Mouse (Mus musculus) sigmoid colon, adult 10 weeks (tissue): ENCODE data around the gene Golga2. TPM values are rescaled to one million over a fixed set of nuclear protein-coding genes. Genes with fewer than 3 reads are reported as not detected.

Experiments
- polyA plus RNA-seq: library from polyadenylated mRNA; stranded (reverse); fragments of 350-450 nt; fragmentation: Illumina TruSeq; extraction: RNeasy Lipid Tissue Mini Kit (QIAGEN cat#74804); gene quantifications from one replicate; pipeline ENCODE4 v1.2.3, GENCODE M21; 2014; ENCODE audit warnings: low read depth, low replicate concordance

Gene Golga2
- polyA plus RNA-seq, result 21.2 TPM

DNA sequence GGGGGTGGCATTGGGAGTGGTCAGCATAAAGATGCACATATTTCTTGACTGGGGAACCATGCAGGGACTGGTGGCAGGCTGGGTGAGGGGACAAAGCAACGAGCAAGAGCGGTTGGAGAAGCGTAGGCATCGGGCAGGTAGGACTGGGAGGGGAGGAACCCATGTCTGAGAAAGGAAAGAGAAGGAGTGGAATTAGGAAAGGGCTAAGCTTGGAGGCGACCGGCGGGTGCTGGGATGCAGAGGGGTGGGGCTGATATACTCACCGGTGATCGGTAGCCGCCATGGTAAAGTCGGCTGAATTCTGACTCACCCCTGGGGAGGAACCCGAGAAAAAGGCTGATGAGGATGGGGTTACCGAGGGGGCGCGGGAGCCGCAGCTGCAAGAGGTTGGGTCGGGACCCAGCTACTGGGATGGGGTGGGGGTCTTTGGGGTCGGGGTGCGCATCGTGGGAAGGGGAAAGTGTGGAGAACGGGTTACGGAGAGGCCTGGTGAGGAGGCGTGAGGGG is at the start of gene Golga2:
Gene Golga2 (plus strand): TSS at position 51 of the 507 bp plus-strand sequence.

DNA sequence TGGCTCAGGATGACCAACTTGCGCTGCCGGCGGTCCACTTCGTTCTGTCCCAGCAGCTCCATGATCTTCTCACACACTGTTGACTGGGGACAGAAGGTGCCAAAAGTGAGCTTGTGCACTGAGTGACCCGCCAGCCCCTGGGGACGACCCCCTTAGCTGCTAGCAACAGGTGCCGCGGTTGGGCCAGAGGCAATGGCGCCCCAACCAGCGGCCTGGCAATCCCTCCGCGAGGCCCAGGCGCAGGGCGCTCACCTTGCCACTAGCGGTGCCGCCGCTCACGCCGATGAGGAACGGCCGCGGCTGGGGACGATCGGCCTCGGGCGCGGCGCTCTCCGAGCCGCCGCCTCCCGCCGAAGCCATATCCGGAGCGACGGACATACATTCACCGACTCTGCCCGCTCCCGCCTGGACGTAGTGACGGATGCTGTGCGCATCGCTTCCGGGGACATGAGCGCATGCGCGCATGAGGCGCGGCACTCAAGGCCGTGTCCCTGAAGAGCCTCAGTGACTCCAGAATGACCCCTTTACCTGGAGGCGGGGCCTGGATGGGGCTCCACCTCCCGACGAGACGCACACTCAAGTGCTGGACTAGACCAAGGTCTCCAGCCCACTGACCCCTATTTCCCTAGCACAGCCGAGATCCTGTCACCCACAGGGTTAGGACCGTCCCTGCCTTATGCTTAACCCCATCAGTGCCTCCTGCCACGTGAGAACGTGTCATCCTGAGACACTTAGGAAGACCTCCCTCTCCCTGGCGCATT is 27.3 kb upstream of the Golga2 start, which contains the start of gene Uck1:
Gene Uck1 (minus strand): TSS at position 503 of the 761 bp plus-strand sequence.

DNA sequence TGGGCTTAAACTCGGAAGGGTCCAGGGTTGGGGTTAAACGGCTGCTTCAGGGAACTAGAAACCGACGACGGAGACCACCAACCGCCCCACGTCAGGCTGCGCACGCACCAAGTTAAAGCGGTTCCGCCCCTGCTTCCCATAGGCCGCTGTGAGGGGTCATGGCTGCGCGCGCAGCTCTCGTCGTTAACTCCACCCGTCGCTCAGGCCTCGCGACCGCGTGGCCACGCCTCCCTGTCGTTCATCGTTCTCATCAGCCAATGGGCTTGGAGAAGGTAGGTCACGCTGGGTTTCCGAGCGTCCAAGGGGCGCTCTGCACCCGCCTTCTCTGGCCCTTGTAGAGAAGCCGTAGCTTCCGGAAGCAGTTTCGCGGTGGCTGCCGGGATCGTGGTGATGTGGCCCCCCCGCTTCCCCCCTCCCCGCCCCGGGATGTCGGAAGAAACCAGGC is 761 bp downstream of the Golga2 start, which contains the start of gene Swi5:
Gene Swi5 (minus strand): TSS at position 153 of the 445 bp plus-strand sequence.

GRCm38 (mm10) chr2:32352151-32353006 is 65.2 kb downstream of the Golga2 start, which contains the start of gene Ciz1:
Gene Ciz1 (plus strand): TSS chr2:32352327.

GRCm38 (mm10) chr2:32353007-32353542 is 65.9 kb downstream of the Golga2 start, which contains the start of gene Dnm1:
Gene Dnm1 (minus strand): TSS chr2:32353338.

Other genes with a start within 250 kb of the Golga2 start
- 0.16 TPM for gene Fam78a, start 202.5 kb upstream of the Golga2 start, polyA plus RNA-seq
- not detected for gene Plpp7, start 191.9 kb upstream of the Golga2 start, polyA plus RNA-seq
- gene Prrc2b, start 136.3 kb upstream of the Golga2 start, polyA plus RNA-seq, result 18.6 TPM
- 6.2 TPM for gene Pomt1, start 50.8 kb upstream of the Golga2 start, polyA plus RNA-seq
- gene Uck1, start 27.2 kb upstream of the Golga2 start, polyA plus RNA-seq, result 9.4 TPM
- 189 TPM for gene Swi5, start 691 bp downstream of the Golga2 start, polyA plus RNA-seq
- 15.1 TPM for gene Ciz1, start 64.9 kb downstream of the Golga2 start, polyA plus RNA-seq
- 2.1 TPM for gene Dnm1, start 66.0 kb downstream of the Golga2 start, polyA plus RNA-seq
- 1.0 TPM for gene 1110008P14Rik, start 94.6 kb downstream of the Golga2 start, polyA plus RNA-seq
- gene Lcn2, start 100.9 kb downstream of the Golga2 start, polyA plus RNA-seq, result 1.7 TPM
- gene Ptges2, start 108.5 kb downstream of the Golga2 start, polyA plus RNA-seq, result 1.1 TPM
- 0.82 TPM for gene Naif1, start 163.1 kb downstream of the Golga2 start, polyA plus RNA-seq
- gene Slc25a25, start 164.1 kb downstream of the Golga2 start, polyA plus RNA-seq, result 2.2 TPM
- gene Fam102a, start 247.9 kb downstream of the Golga2 start, polyA plus RNA-seq, result 20.4 TPM